Mouse (Mus musculus) forebrain, embryonic 13.5 days (tissue): ENCODE measurements around the gene BC004004. TPM values are rescaled to one million over a fixed set of nuclear protein-coding genes. Genes with fewer than 3 reads are reported as not detected.

ENCODE experiments used
- ATAC-seq: fragments of 200-750 bp; cut with Nextera tagmentation; 2 replicates; pipeline ENCODE4 v1.8.0; 2017
- H3K27ac ChIP-seq: fragments of 300-500 bp; sonication (generic); 2 replicates; pipeline ENCODE4 v1.5.1; 2015; ENCODE audit warnings: inconsistent platforms, mild to moderate bottlenecking, moderate library complexity
- H3K27me3 ChIP-seq: fragments of 300-500 bp; sonication (generic); 2 replicates; pipeline ENCODE4 v1.6.1; 2015; ENCODE audit warnings: mild to moderate bottlenecking, inconsistent platforms
- H3K36me3 ChIP-seq: fragments of 300-500 bp; sonication (generic); 2 replicates; pipeline ENCODE4 v1.6.1; 2015; ENCODE audit warnings: mild to moderate bottlenecking, inconsistent platforms; ENCODE audit not compliant: poor library complexity, severe bottlenecking
- H3K4me1 ChIP-seq: fragments of 300-500 bp; sonication (generic); 2 replicates; pipeline ENCODE4 v1.6.1; 2015; ENCODE audit warnings: inconsistent platforms
- H3K4me2 ChIP-seq: fragments of 300-500 bp; sonication (generic); 2 replicates; pipeline ENCODE4 v1.6.1; 2015; ENCODE audit warnings: inconsistent platforms, mild to moderate bottlenecking, moderate library complexity
- H3K4me3 ChIP-seq: fragments of 300-500 bp; sonication (generic); 2 replicates; pipeline ENCODE4 v1.5.1; 2015; ENCODE audit warnings: mild to moderate bottlenecking, inconsistent platforms
- H3K9ac ChIP-seq: fragments of 300-500 bp; sonication (generic); 2 replicates; pipeline ENCODE4 v1.6.1; 2015; ENCODE audit warnings: mild to moderate bottlenecking, inconsistent platforms
- H3K9me3 ChIP-seq: fragments of 300-500 bp; sonication (generic); replicated peaks from 2 replicates; pipeline ENCODE4 v1.6.1; 2016; ENCODE audit warnings: inconsistent platforms
- WGBS: fragments of 180-500 bp; shearing (Covaris S2); methylation state at CpG from one replicate; pipeline ENCODE4 v1.1.7; 2015; 5-methylcytosine and 5-hydroxymethylcytosine counted together
- polyA plus RNA-seq: library from polyadenylated mRNA; unstranded; fragments of >200 nt; fragmentation: Nextera tagmentation; extraction: Ambion mirVana; gene quantifications from 2 replicates; pipeline ENCODE4 v1.2.1, GENCODE M21; 2015

Gene BC004004
- polyA plus RNA-seq, 1 experiment from 2014 or later, result 78.7 TPM

- H3K9ac ChIP-seq, result no peak overlapping the region
- peaks cover 49% of the 10 kb centered on the region for H3K36me3 ChIP-seq
- peaks cover 39% of the 10 kb centered on the region for H3K4me1 ChIP-seq
- WGBS, result 85% methylated on average over 3 of the region's 3 CpGs
- no peaks in the 10 kb centered on the region for H3K27me3 ChIP-seq
- ATAC-seq, result no peak
- H3K4me3 ChIP-seq, result no peak overlapping the region
- H3K9me3 ChIP-seq, result no peaks in the 10 kb centered on the region
- H3K27ac ChIP-seq, result peak overlapping the region; percentile 75
- H3K4me2 ChIP-seq, result no peak overlapping the region
Observed at GRCm38 (mm10) chr17:29330221-29330620, 61.6 kb downstream of the BC004004 start.

GRCm38 (mm10) chr17:29330671-29331410, 62.3 kb downstream of the BC004004 start:
- WGBS, result 27% methylated on average over 5 of the region's 5 CpGs

GRCm38 (mm10) chr17:29332186-29332685, 63.6 kb downstream of the BC004004 start:
- WGBS, result 94% methylated on average over 4 of the region's 4 CpGs
- H3K4me3 ChIP-seq, result no peak overlapping the region
- no peak overlapping the region for H3K4me2 ChIP-seq
- H3K9ac ChIP-seq, result no peak overlapping the region
- H3K27me3 ChIP-seq, result no peaks in the 10 kb centered on the region
- 0 out of 2 replicates have a peak overlapping the region, but pooled peaks have one; percentile 78 for H3K27ac ChIP-seq
- peaks cover 70% of the 10 kb centered on the region for H3K36me3 ChIP-seq
- peaks cover 21% of the 10 kb centered on the region for H3K4me1 ChIP-seq
- no peak for ATAC-seq
- no peaks in the 10 kb centered on the region for H3K9me3 ChIP-seq

More at GRCm38 (mm10) chr17:29330671-29331410, 62.3 kb downstream of the BC004004 start:
- Histone ChIP-seq H3K27ac (peak overlapping the region; percentile 78), H3K27me3 (no peaks in the 10 kb centered on the region), H3K9me3 (no peaks in the 10 kb centered on the region), H3K4me3 (no peak overlapping the region), H3K9ac (no peak overlapping the region), H3K36me3 (peaks cover 56% of the 10 kb centered on the region), H3K4me2 (no peak overlapping the region), H3K4me1 (peaks cover 35% of the 10 kb centered on the region)
- ATAC-seq, result peak; percentile 44; the same call in 1 of the 2 replicates

GRCm38 (mm10) chr17:29336266-29336990, 67.8 kb downstream of the BC004004 start:
- H3K4me2 ChIP-seq, result no peak overlapping the region
- 93% methylated on average over 19 of the region's 19 CpGs for WGBS

GRCm38 (mm10) chr17:29337979-29338823, 69.6 kb downstream of the BC004004 start:
- Histone ChIP-seq H3K4me1 (peaks cover 33% of the 10 kb centered on the region), H3K36me3 (peaks cover 92% of the 10 kb centered on the region), H3K9me3 (no peaks in the 10 kb centered on the region), H3K4me2 (no peak overlapping the region), H3K9ac (peak overlapping the region; percentile 37), H3K27me3 (no peaks in the 10 kb centered on the region), H3K27ac (peak overlapping the region; percentile 72), H3K4me3 (no peak overlapping the region)
- WGBS, result 84% methylated on average over 9 of the region's 9 CpGs
- peak; percentile 50 for ATAC-seq

More at GRCm38 (mm10) chr17:29336266-29336990, 67.8 kb downstream of the BC004004 start:
- H3K9ac ChIP-seq, result no peak overlapping the region
- H3K27me3 ChIP-seq, result no peaks in the 10 kb centered on the region
- no peak overlapping the region for H3K27ac ChIP-seq
- H3K4me3 ChIP-seq, result no peak overlapping the region
- H3K4me1 ChIP-seq, result peaks cover 24% of the 10 kb centered on the region
- H3K36me3 ChIP-seq, result peaks cover 92% of the 10 kb centered on the region
- no peaks in the 10 kb centered on the region for H3K9me3 ChIP-seq
- no peak for ATAC-seq

- Histone ChIP-seq H3K27ac (peak overlapping the region; percentile 72), H3K27me3 (no peaks in the 10 kb centered on the region), H3K4me1 (peaks cover 37% of the 10 kb centered on the region), H3K4me2 (no peak overlapping the region), H3K4me3 (no peak overlapping the region), H3K9ac (no peak overlapping the region), H3K9me3 (no peaks in the 10 kb centered on the region), H3K36me3 (peaks cover 92% of the 10 kb centered on the region)
- 86% methylated on average over 11 of the region's 11 CpGs for WGBS
- no peak for ATAC-seq
Observed at GRCm38 (mm10) chr17:29339170-29339768, 70.7 kb downstream of the BC004004 start.

GRCm38 (mm10) chr17:29340406-29341261, 72.0 kb downstream of the BC004004 start:
- Histone ChIP-seq H3K4me3 (no peak overlapping the region), H3K4me1 (peaks cover 44% of the 10 kb centered on the region), H3K9ac (no peak overlapping the region), H3K36me3 (peaks cover 84% of the 10 kb centered on the region), H3K9me3 (no peaks in the 10 kb centered on the region), H3K27me3 (no peaks in the 10 kb centered on the region), H3K27ac (0 out of 2 replicates have a peak overlapping the region, but pooled peaks have one; percentile 77), H3K4me2 (no peak overlapping the region)
- no peak for ATAC-seq
- 89% methylated on average over 18 of the region's 18 CpGs for WGBS

- Histone ChIP-seq H3K4me1 (peaks cover 54% of the 10 kb centered on the region), H3K4me2 (0 out of 2 replicates have a peak overlapping the region, but pooled peaks have one; percentile 22), H3K27ac (peak overlapping the region; percentile 77), H3K9ac (peak overlapping the region; percentile 35; the same call in 1 of the 2 replicates), H3K9me3 (no peaks in the 10 kb centered on the region), H3K4me3 (no peak overlapping the region), H3K36me3 (peaks cover 74% of the 10 kb centered on the region), H3K27me3 (no peaks in the 10 kb centered on the region)
- 28% methylated on average over 9 of the region's 9 CpGs for WGBS
- ATAC-seq, result peak; percentile 9; the same call in 1 of the 2 replicates
Observed at GRCm38 (mm10) chr17:29341591-29342003, 73.0 kb downstream of the BC004004 start.

GRCm38 (mm10) chr17:29342010-29342910, 73.7 kb downstream of the BC004004 start:
- ATAC-seq, result no peak; the same call in 1 of the 2 replicates
- no peak overlapping the region for H3K4me3 ChIP-seq
- peak overlapping the region; percentile 77 for H3K27ac ChIP-seq
- 57% methylated on average over 13 of the region's 13 CpGs for WGBS
- peaks cover 68% of the 10 kb centered on the region for H3K36me3 ChIP-seq
- H3K4me1 ChIP-seq, result peaks cover 55% of the 10 kb centered on the region
- peak overlapping the region; percentile 35 for H3K9ac ChIP-seq
- no peaks in the 10 kb centered on the region for H3K27me3 ChIP-seq
- no peak overlapping the region for H3K4me2 ChIP-seq
- H3K9me3 ChIP-seq, result no peaks in the 10 kb centered on the region

GRCm38 (mm10) chr17:29343241-29343640, 74.7 kb downstream of the BC004004 start:
- Histone ChIP-seq H3K4me1 (peaks cover 54% of the 10 kb centered on the region), H3K9ac (peak overlapping the region; percentile 12; the same call in 1 of the 2 replicates), H3K9me3 (no peaks in the 10 kb centered on the region), H3K27me3 (no peaks in the 10 kb centered on the region), H3K36me3 (peaks cover 58% of the 10 kb centered on the region), H3K4me3 (no peak overlapping the region), H3K4me2 (no peak overlapping the region), H3K27ac (no peak overlapping the region)
- 91% methylated on average over 5 of the region's 5 CpGs for WGBS
- ATAC-seq, result no peak
